In the genomic region with DNA sequence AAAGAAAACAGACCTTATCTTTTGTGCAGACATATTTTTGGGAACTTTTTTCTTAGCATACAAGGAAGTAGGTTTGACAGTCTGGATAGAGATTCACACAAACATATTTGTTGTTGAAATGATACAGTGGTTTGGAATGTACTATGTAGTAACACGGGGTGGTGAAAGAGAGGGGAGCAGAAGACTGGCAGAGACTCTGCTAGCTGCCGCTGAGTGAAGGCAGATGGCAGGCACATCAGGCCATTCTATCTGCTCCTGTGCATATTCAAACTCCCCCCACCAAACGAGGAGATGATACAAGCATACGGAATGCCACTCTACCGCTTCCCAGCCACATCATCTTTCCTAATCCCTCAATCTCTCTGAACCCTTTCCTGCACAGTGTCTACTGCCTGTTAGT, we compare ENCODE assay signal across 23 mouse cellular contexts.
A peak's percentile ranks its signal among the peaks of the same experiment; 100 is the strongest.
DNase-seq lines count a peak whose midpoint lies in the region; ATAC-seq and TF ChIP-seq lines count a peak whose summit lies in the region.
"Had no signal": no experiment of that assay in that cellular context is flagged by ENCODE, and none has a peak within 500 bp of the region (broad histone marks: within the 10 kb centered on the region; RNA-seq: fewer than 3 reads in every experiment).

No protein-coding gene starts in this region.

- no peaks in the 10 kb centered on the region for H3K27me3 ChIP-seq in forebrain, postnatal 0 days (ENCODE audit: insufficient read depth, low read length)
- H3K27me3 ChIP-seq in forebrain, embryonic 13.5 days: no peaks in the 10 kb centered on the region
- no peaks in the 10 kb centered on the region for H3K27me3 ChIP-seq in intestine, postnatal 0 days (replicated peaks; ENCODE audit: control insufficient read depth, insufficient read depth, low read length)
- H3K27me3 ChIP-seq: forebrain, embryonic 15.5 days; heart, embryonic 15.5 days; hindbrain, embryonic 12.5 days; intestine, embryonic 15.5 days; lung, embryonic 15.5 days; midbrain, embryonic 12.5 days had no signal

- 64% methylated on average over 5 of the region's 5 CpGs for whole genome bisulfite sequencing in forebrain, postnatal 0 days
- WGBS in forebrain, embryonic 13.5 days: 79% methylated on average over 5 of the region's 5 CpGs
- 82% methylated on average over 5 of the region's 5 CpGs for WGBS in intestine, postnatal 0 days

- H3K27ac ChIP-seq in forebrain, postnatal 0 days (ENCODE audit: low read depth, low read length): no peak overlapping the region
- H3K27ac ChIP-seq in forebrain, embryonic 13.5 days: no peak overlapping the region
- H3K27ac ChIP-seq in intestine, postnatal 0 days (ENCODE audit: low read depth, low read length): no peak overlapping the region
- H3K27ac ChIP-seq: forebrain, embryonic 15.5 days; gastrocnemius, adult 2 months; heart, embryonic 15.5 days; hindbrain, embryonic 12.5 days; intestine, embryonic 15.5 days; lung, embryonic 15.5 days; midbrain, embryonic 12.5 days had no signal

- peak; percentile 6 for DNase-seq in forebrain, postnatal 0 days
- DNase-seq in 3134 (ENCODE audit: extremely low read depth, insufficient read length, low spot score): peak; percentile 18
- DNase-seq in layer of hippocampus, adult 9-10 months (ENCODE audit: low spot score): peak; percentile 2
- DNase-seq in lung, postnatal 10 days: peak; percentile 56
- no peak for DNase-seq in frontal cortex, postnatal 14 days (ENCODE audit: low spot score in 2 of 2)
- DNase-seq: adrenal gland, postnatal 36 days; cerebellum, postnatal 14 days; embryo, embryonic 11 days; gastrocnemius, adult 2 months; heart, adult 18-20 months; kidney, postnatal 25 days; left cerebral cortex, postnatal 4 days; right cerebral cortex, adult 18-20 months; thymus, postnatal 36 days had no signal

- no peaks in the 10 kb centered on the region for H3K9me3 ChIP-seq in forebrain, postnatal 0 days (ENCODE audit: low read length)
- no peaks in the 10 kb centered on the region for H3K9me3 ChIP-seq in forebrain, embryonic 13.5 days (replicated peaks)
- no peaks in the 10 kb centered on the region for H3K9me3 ChIP-seq in intestine, postnatal 0 days (ENCODE audit: control insufficient read depth)
- H3K9me3 ChIP-seq: forebrain, embryonic 15.5 days; heart, embryonic 15.5 days; hindbrain, embryonic 12.5 days; intestine, embryonic 15.5 days; lung, embryonic 15.5 days; midbrain, embryonic 12.5 days had no signal

- no peak overlapping the region for H3K9ac ChIP-seq in forebrain, postnatal 0 days
- H3K9ac ChIP-seq in forebrain, embryonic 13.5 days: no peak overlapping the region
- H3K9ac ChIP-seq in intestine, postnatal 0 days (ENCODE audit: low read depth, low read length): no peak overlapping the region
- H3K9ac ChIP-seq: forebrain, embryonic 15.5 days; heart, embryonic 15.5 days; hindbrain, embryonic 12.5 days; intestine, embryonic 15.5 days; lung, embryonic 15.5 days; midbrain, embryonic 12.5 days had no signal

- no peaks in the 10 kb centered on the region for H3K36me3 ChIP-seq in forebrain, postnatal 0 days (ENCODE audit: insufficient read depth)
- no peaks in the 10 kb centered on the region for H3K36me3 ChIP-seq in forebrain, embryonic 13.5 days (ENCODE audit: poor library complexity, severe bottlenecking)
- H3K36me3 ChIP-seq in intestine, postnatal 0 days (ENCODE audit: control insufficient read depth, insufficient read depth): no peaks in the 10 kb centered on the region
- H3K36me3 ChIP-seq: forebrain, embryonic 15.5 days; heart, embryonic 15.5 days; hindbrain, embryonic 12.5 days; intestine, embryonic 15.5 days; lung, embryonic 15.5 days; midbrain, embryonic 12.5 days had no signal

- ATAC-seq in forebrain, postnatal 0 days: peak; percentile 61; the same call in 1 of the 2 replicates
- no peak for ATAC-seq in forebrain, embryonic 13.5 days
- ATAC-seq in intestine, postnatal 0 days: no peak
- ATAC-seq: forebrain, embryonic 15.5 days; intestine, embryonic 15.5 days; Patski had no signal

- H3K4me2 ChIP-seq in forebrain, postnatal 0 days (ENCODE audit: low read depth): no peak overlapping the region
- H3K4me2 ChIP-seq in forebrain, embryonic 13.5 days: no peak overlapping the region
- no peak overlapping the region for H3K4me2 ChIP-seq in intestine, postnatal 0 days (replicated peaks; ENCODE audit: low read depth)
- H3K4me2 ChIP-seq: forebrain, embryonic 15.5 days; heart, embryonic 15.5 days; hindbrain, embryonic 12.5 days; intestine, embryonic 15.5 days; lung, embryonic 15.5 days; midbrain, embryonic 12.5 days had no signal

- TF ChIP-seq CTCF in forebrain, postnatal 0 days (IDR thresholded peaks at IDR 0.05; ENCODE audit: low read depth): no peak
- no peak for TF ChIP-seq CTCF in intestine, postnatal 0 days (IDR thresholded peaks at IDR 0.05; ENCODE audit: low read depth)

- no peaks in the 10 kb centered on the region for H3K4me1 ChIP-seq in forebrain, postnatal 0 days (ENCODE audit: insufficient read depth)
- H3K4me1 ChIP-seq in forebrain, embryonic 13.5 days: no peaks in the 10 kb centered on the region
- H3K4me1 ChIP-seq in intestine, postnatal 0 days (replicated peaks; ENCODE audit: control insufficient read depth, insufficient read depth, low read length): no peaks in the 10 kb centered on the region
- H3K4me1 ChIP-seq: forebrain, embryonic 15.5 days; hindbrain, embryonic 12.5 days; intestine, embryonic 15.5 days; lung, embryonic 15.5 days; midbrain, embryonic 12.5 days had no signal

- no peak overlapping the region for H3K4me3 ChIP-seq in forebrain, postnatal 0 days (ENCODE audit: low read depth, low read length)
- H3K4me3 ChIP-seq in forebrain, embryonic 13.5 days: no peak overlapping the region
- H3K4me3 ChIP-seq in intestine, postnatal 0 days (ENCODE audit: low read depth, low read length): no peak overlapping the region
- H3K4me3 ChIP-seq: forebrain, embryonic 15.5 days; gastrocnemius, adult 2 months; heart, embryonic 15.5 days; hindbrain, embryonic 12.5 days; intestine, embryonic 15.5 days; lung, embryonic 15.5 days; midbrain, embryonic 12.5 days had no signal

Comparison
In these comparisons a context has a peak if more than half of its experiments do, and no peak if none do; other contexts are left out.
1. DNase-seq: peak in forebrain, postnatal 0 days (single experiment), 3134 (single experiment), layer of hippocampus, adult 9-10 months (single experiment) and lung, postnatal 10 days (single experiment); none in frontal cortex, postnatal 14 days (0 of 2).